Mouse (Mus musculus) Patski (cell line): ENCODE data around the gene Ndufs2. TPM values are rescaled to one million over a fixed set of nuclear protein-coding genes. Genes with fewer than 3 reads are reported as not detected.
A peak's percentile ranks its signal among the peaks of the same experiment; 100 is the strongest.

Source experiments
- ATAC-seq: fragments of 100-300 bp; one replicate; pipeline ENCODE4 v1.8.0; 2021
- CTCF ChIA-PET: fragments of 350-600 bp; sonication (Branson Sonifier 250); formaldehyde crosslinking; loops from one replicate; lab custom pipeline; 2022; ENCODE audit warnings: inconsistent platforms; lab: Charles Lee
- POLR2A ChIA-PET: fragments of 350-600 bp; sonication (Branson Sonifier 250); formaldehyde crosslinking; loops from one replicate; lab custom pipeline; 2022; ENCODE audit warnings: antibody characterized with exemption, inconsistent platforms; lab: Charles Lee
- DNase-seq: peaks from one replicate; pipeline ENCODE4 v3.0.0-alpha.2; 2011; ENCODE audit warnings: low read depth, low spot score
- H3K27me3 ChIP-seq: fragments of 371-371 bp; one replicate; pipeline ENCODE4 v1.5.1; 2021
- CTCF ChIP-seq: fragments of 100-300 bp; IDR thresholded peaks from one replicate; pipeline ENCODE4 v1.5.1; 2021
- in situ Hi-C: fragments of 300-500 bp; cut with MboI; formaldehyde crosslinking; loops from 3 replicates; pipeline ENCODE4 v1.11.1; 2018; ENCODE audit warnings: low pct_unique_long_range_greater_than_20kb, mixed read lengths
- polyA plus RNA-seq: library from polyadenylated mRNA; unstranded; gene quantifications from one replicate; pipeline ENCODE4 v1.2.3, GENCODE M21; 2021

Ndufs2 gene
- polyA plus RNA-seq, 1 experiment from 2014 or later, result 436 TPM

DNA sequence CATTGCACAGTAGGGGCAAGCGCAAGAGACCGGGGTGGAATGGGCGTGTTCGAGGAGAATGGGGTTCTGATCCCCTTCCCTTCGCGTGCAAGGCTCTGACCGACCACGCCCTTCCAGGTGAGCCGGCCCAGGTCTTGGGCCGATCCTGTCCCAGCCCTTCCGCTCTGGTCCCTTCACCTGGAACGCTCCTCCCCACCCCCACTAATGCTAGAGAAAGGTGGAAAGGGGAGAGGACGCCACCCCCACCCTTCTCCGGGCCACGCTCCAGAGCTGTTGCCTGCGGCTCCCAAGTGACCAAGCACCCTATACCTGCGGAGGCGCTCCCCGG, 19.3 kb upstream of the Ndufs2 start:
- no peak for DNase-seq
- peak; percentile 24 for ATAC-seq
- in situ Hi-C loops, result loop anchor here (25.0 kb wide), 1 partner anchor 383 kb away; the partner anchor contains the start of genes Dusp12 and Gm26620
- ChIA-PET CTCF (interaction anchor here (1.2 to 3.2 kb wide), 4 partner anchors 11 to 159 kb away, joined by 3 to 17 read pairs (median 5); partner anchors contain the start of gene Ppox), POLR2A (interaction anchor here (0.5 to 2.2 kb wide), 8 partner anchors 16 to 193 kb away, joined by 3 to 13 read pairs (median 4); partner anchors contain the start of genes Ndufs2 and Usp21)
- TF ChIP-seq CTCF, result no peak
- no peaks in the 10 kb centered on the region for H3K27me3 ChIP-seq

DNA sequence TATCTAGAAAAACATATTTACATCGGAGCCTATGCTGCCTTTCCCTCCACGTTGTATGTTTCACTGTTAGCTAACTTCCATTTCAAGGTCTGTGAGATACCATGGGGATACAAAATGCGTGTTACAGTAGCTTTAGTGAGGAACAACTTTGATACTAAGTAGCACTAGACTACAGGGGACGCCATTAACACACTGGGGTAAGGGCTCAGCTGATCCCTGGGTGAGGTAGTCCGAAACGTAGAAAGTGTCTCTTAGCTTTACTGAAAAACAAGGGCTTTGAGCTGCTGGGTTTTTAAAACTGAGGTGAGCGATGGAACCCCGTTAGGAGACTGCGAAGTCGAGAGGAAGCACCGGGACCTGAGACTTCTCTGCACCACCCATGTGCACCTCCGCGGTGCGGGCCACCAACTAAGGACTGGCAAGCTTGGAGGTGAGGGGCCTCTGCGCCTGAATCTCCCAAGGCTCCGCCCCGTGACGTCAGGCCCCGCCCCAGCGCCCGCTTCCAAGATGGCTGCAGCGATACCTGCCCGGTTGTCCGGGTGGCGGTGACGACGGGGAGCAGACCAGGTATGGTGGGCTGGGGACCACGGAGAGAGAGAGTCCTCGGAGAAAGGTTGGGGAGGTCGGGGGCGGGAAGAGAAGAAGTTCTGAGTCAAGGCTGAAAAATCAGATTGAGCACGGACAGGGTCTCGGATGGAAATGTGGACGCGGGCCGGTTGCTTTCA, 18.8 kb upstream of the Ndufs2 start, which contains the start of gene B4galt3:
TSS of gene B4galt3 (plus strand) at position 481 of the 725 bp plus-strand sequence.
- in situ Hi-C loops, result loop anchor here (25.0 kb wide), 1 partner anchor 383 kb away; the partner anchor contains the start of genes Dusp12 and Gm26620
- ATAC-seq (peak; percentile 94), DNase-seq (no peak)
- TF ChIP-seq CTCF, result no peak
- no peaks in the 10 kb centered on the region for H3K27me3 ChIP-seq
- ChIA-PET POLR2A (interaction anchor here (0.5 to 2.2 kb wide), 8 partner anchors 17 to 158 kb away, joined by 3 to 13 read pairs (median 4); partner anchors contain the start of genes Ndufs2 and Usp21), CTCF (interaction anchor here (1.2 to 3.2 kb wide), 4 partner anchors 12 to 159 kb away, joined by 3 to 17 read pairs (median 5); partner anchors contain the start of gene Ppox)

DNA sequence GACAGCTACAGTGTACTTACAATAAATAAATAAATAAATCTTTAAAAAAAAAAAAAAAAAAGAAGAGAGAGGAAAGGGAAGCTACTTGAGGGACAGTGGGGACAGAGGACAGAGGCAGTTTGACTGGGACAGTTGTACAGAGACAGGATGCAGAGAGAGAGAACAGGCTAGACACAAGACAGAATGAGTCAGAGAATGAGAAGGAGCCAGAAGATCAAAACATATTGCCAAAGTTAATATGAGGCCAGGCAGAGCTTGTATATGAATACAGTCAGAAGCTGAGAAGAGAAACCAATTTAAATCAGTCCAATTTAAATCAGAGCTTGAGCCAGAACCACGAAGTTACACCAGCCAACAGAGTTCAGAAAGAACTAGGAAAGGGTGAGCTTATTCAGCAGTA, 17.2 kb upstream of the Ndufs2 start:
- H3K27me3 ChIP-seq, result no peaks in the 10 kb centered on the region
- TF ChIP-seq CTCF, result no peak
- no peak for ATAC-seq
- in situ Hi-C loops, result loop anchor here (25.0 kb wide), 1 partner anchor 381 kb away; the partner anchor contains the start of genes Dusp12 and Gm26620
- ChIA-PET POLR2A (no interaction called here), CTCF (interaction anchor here (0.9 kb wide), 1 partner anchor 122 kb away, joined by 3 read pairs; no protein-coding TSS in a partner anchor)
- no peak for DNase-seq

DNA sequence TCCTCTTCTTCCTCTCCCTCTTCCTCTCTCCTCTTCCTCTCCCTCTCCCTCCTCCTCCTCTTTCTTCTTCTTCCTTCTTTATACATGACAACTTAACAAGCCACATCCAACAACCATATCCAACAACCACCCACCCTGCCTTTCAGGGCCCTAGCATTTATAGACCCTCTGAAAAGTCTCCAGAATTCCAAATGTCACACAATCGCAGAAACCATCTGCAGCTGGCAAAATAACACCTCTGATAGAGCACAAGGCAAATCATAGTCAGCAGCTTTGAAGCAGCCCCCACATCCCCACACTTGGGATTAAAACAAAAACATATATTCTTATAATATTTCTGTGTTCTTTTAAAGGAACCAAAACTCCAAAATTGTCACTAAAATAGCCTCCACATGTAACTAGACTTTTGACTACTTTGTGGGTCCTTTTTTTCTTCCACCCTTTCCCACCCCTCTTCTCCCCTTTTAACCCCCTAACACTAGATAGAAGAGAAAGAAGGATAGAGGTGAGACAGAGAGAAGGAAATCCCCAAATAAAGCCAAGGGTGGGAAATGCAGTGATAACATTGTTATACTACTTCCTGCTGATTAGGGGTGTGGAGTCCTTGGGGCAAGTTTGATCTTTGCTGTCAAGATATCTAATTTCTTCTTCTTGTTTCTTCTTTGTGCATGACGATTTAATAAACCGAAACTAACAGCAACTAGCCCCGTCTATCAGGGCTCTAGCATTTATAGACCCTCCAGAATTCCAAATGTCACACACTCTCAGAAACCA, 15.0 kb upstream of the Ndufs2 start:
- DNase-seq, result no peak
- TF ChIP-seq CTCF, result no peak
- ChIA-PET CTCF (interaction anchor here (1.1 kb wide), 2 partner anchors 14 to 15 kb away, joined by 3 read pairs; partner anchors contain the start of gene Ppox), POLR2A (no interaction called here)
- no peaks in the 10 kb centered on the region for H3K27me3 ChIP-seq
- no peak for ATAC-seq
- in situ Hi-C loops, result loop anchor here (25.0 kb wide), 1 partner anchor 379 kb away; the partner anchor contains the start of genes Dusp12 and Gm26620

DNA sequence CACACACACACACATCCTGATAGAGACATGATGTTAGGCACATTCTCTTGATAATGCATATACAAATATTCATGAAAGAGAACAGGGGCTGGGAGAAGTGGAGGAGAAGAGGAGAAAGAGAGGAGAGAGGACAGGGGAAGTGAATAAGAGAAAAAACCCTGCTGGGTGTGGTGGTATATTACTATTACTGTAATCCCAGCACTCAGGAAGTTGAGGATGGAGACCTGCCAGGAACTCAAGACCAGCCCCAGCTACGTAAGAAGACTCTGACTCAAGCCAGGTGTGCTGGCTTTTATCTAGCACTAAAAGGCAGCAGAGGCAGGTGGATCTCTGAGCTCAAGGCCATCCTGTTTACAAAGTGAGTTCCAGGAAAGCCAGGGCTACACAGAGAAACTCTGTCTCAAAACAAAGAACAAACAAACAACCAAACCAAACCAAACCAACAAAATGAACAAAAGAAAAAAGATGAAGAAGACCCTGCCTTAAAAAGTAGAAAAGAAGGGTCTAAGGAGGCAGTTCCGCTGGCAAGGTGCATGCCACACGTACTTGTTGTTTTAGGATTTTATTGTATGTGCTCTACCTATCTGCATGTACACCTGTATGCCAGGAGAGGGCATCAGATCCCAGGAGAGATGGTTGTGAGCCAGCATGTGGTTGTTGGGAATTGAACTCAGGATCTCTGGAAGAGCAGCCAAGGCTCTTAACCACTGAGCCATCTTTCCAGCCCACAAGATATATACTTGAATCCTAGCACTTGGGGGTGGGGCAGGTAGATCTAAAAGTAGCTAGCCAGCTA, 12.7 kb upstream of the Ndufs2 start:
- ChIA-PET CTCF (interaction anchor here (0.6 to 2.1 kb wide), 4 partner anchors 18 to 148 kb away, joined by 3 to 11 read pairs (median 4); partner anchors contain the start of genes Ppox and Tomm40l), POLR2A (interaction anchor here (0.9 kb wide), 2 partner anchors 9 to 12 kb away, joined by 3 to 6 read pairs; no protein-coding TSS in a partner anchor)
- DNase-seq (no peak), ATAC-seq (no peak)
- no peaks in the 10 kb centered on the region for H3K27me3 ChIP-seq
- TF ChIP-seq CTCF, result no peak
- in situ Hi-C loops, result loop anchor here (25.0 kb wide), 1 partner anchor 377 kb away; the partner anchor contains the start of genes Dusp12 and Gm26620

DNA sequence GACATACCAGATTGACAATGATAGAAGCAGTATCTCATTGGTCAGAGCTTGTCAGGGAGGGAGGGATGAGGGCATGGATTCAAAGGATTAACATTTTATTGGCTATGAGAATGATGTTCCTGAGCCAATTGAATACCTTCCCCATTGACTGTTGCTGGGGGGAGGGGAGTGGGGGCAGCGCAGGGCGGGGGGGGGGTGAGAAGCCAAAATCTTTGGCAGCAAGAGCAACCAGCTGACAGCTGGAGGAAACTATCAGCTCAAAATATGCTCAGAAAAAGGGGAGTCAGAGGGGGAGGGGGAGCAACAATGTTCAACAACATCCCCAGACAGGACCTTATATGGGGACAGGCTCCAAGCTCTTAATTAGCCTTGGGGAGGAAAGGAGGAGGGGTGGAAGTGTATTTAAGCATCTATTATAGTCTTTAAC, 12.0 kb upstream of the Ndufs2 start:
- ATAC-seq, result peak; percentile 55
- no peak for TF ChIP-seq CTCF
- in situ Hi-C loops, result loop anchor here (25.0 kb wide), 1 partner anchor 376 kb away; the partner anchor contains the start of genes Dusp12 and Gm26620
- DNase-seq, result no peak
- H3K27me3 ChIP-seq, result no peaks in the 10 kb centered on the region
- ChIA-PET POLR2A (interaction anchor here (0.6 to 0.9 kb wide), 3 partner anchors 10 to 20 kb away, joined by 3 to 6 read pairs (median 4); no protein-coding TSS in a partner anchor), CTCF (interaction anchor here (0.6 to 2.1 kb wide), 7 partner anchors 9 to 147 kb away, joined by 3 to 11 read pairs (median 4); partner anchors contain the start of genes Adamts4, Ndufs2, Ppox and Tomm40l)

DNA sequence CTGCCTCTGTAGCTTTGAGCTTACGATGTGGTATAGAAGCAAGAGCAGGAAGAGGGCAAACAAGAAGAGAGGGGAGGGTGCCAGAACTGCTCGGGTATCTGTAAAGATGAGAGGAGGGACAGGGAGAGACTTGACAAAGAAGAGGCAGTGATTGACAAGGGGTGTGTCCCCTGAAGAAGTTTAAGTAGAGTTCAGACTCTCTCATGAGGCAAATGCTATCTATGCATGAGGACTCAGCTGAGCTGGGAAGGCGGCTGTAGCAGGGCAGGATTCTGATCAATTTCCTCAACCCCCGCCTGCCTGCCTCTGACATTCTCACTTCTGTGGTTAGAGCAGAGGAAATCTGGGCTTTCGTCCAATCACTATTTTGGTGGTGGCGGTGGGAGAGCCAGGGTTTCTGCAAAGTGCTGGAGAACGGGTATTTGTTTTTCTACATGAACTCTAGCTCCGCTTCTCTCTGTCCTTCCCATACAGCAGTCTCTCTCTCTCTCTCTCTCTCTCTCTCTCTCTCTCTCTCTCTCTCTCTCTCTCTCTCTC, 11.5 kb upstream of the Ndufs2 start:
- ATAC-seq (peak; percentile 38), DNase-seq (no peak)
- CTCF ChIA-PET, result interaction anchor here (1.0 to 2.1 kb wide), 7 partner anchors 8 to 147 kb away, joined by 3 to 11 read pairs (median 4); partner anchors contain the start of genes Adamts4, Ndufs2 and Ppox
- peak; percentile 18 for TF ChIP-seq CTCF
- H3K27me3 ChIP-seq, result no peaks in the 10 kb centered on the region
- POLR2A ChIA-PET, result interaction anchor here (0.6 to 1.4 kb wide), 4 partner anchors 10 to 35 kb away, joined by 3 to 4 read pairs (median 3); no protein-coding TSS in a partner anchor
- in situ Hi-C loops, result loop anchor here (25.0 kb wide), 1 partner anchor 375 kb away; the partner anchor contains the start of genes Dusp12 and Gm26620

DNA sequence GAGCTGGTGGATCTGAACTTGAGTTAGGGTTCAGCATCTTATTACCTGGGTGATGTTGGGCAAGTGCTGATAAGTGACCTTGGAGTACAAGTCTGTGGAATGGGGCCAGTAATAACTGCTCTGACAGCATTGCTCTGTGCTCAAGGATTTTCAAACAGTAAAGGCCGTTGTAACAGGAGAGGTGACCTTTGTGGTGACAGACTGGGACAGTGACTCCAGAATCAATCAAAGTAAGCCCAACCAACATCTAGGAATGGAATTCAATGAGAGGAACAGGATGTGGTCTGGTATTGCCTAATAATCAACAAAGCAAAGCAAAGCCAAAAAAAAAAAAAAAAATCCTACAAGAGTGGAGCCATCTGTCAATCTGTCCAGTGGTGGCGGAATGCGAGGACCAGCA, 9.1 kb upstream of the Ndufs2 start:
- in situ Hi-C loops, result loop anchor here (25.0 kb wide), 1 partner anchor 373 kb away; the partner anchor contains the start of genes Dusp12 and Gm26620
- H3K27me3 ChIP-seq, result no peaks in the 10 kb centered on the region
- ChIA-PET CTCF (interaction anchor here (0.6 to 0.7 kb wide), 2 partner anchors 13 to 142 kb away, joined by 3 read pairs; no protein-coding TSS in a partner anchor), POLR2A (no interaction called here)
- no peak for TF ChIP-seq CTCF
- DNase-seq, result no peak
- no peak for ATAC-seq
